Mouse (Mus musculus): Measurements from ENCODE around the gene Igfbp5.

The Igfbp5 gene

GRCm38 (mm10) chr1:72874287-72875211 is at the start of gene Igfbp5:
Igfbp5 (minus strand) TSS chr1:72874884.
- DNase-seq (ENCODE audit: low read depth, low spot score) = peak; percentile 87

- no peak for DNase-seq (ENCODE audit: low read depth, low spot score)
Observed at GRCm38 (mm10) chr1:72914815-72915214, 40.1 kb upstream of the Igfbp5 start.

GRCm38 (mm10) chr1:72913073-72913472 is 38.4 kb upstream of the Igfbp5 start:
- no peak for DNase-seq (ENCODE audit: low read depth, low spot score)

GRCm38 (mm10) chr1:72895821-72896220 is 21.1 kb upstream of the Igfbp5 start:
- DNase-seq (ENCODE audit: low read depth, low spot score) = no peak

- DNase-seq (ENCODE audit: low read depth, low spot score) = no peak
Observed at GRCm38 (mm10) chr1:72887910-72888309, 13.2 kb upstream of the Igfbp5 start.

GRCm38 (mm10) chr1:72885819-72886169 is 11.1 kb upstream of the Igfbp5 start:
- no peak for DNase-seq (ENCODE audit: low read depth, low spot score)

- DNase-seq (ENCODE audit: low read depth, low spot score) = no peak
Observed at GRCm38 (mm10) chr1:72885111-72885818, 10.6 kb upstream of the Igfbp5 start.

GRCm38 (mm10) chr1:72879319-72879634 is 4.6 kb upstream of the Igfbp5 start:
- DNase-seq (ENCODE audit: low read depth, low spot score) = no peak

GRCm38 (mm10) chr1:72878473-72879318 is 4.0 kb upstream of the Igfbp5 start:
- no peak for DNase-seq (ENCODE audit: low read depth, low spot score)

GRCm38 (mm10) chr1:72877892-72878291 is 3.2 kb upstream of the Igfbp5 start:
- no peak for DNase-seq (ENCODE audit: low read depth, low spot score)

- no peak for DNase-seq (ENCODE audit: low read depth, low spot score)
Observed at GRCm38 (mm10) chr1:72876111-72876510, 1.4 kb upstream of the Igfbp5 start.

GRCm38 (mm10) chr1:72875708-72876107 is 1.0 kb upstream of the Igfbp5 start:
- DNase-seq (ENCODE audit: low read depth, low spot score) = no peak

- no peak for DNase-seq (ENCODE audit: low read depth, low spot score)
Observed at GRCm38 (mm10) chr1:72873511-72874286, 985 bp downstream of the Igfbp5 start.

- DNase-seq (ENCODE audit: low read depth, low spot score) = no peak
Observed at GRCm38 (mm10) chr1:72873078-72873477, 1.6 kb downstream of the Igfbp5 start.

- DNase-seq (ENCODE audit: low read depth, low spot score) = peak; percentile 87
Observed at GRCm38 (mm10) chr1:72872521-72872920, 2.2 kb downstream of the Igfbp5 start.

GRCm38 (mm10) chr1:72871697-72872411 is 2.8 kb downstream of the Igfbp5 start:
- DNase-seq (ENCODE audit: low read depth, low spot score) = no peak

- no peak for DNase-seq (ENCODE audit: low read depth, low spot score)
Observed at GRCm38 (mm10) chr1:72871337-72871696, 3.4 kb downstream of the Igfbp5 start.

GRCm38 (mm10) chr1:72870615-72871336 is 3.9 kb downstream of the Igfbp5 start:
- peak; percentile 79 for DNase-seq (ENCODE audit: low read depth, low spot score)

- peak; percentile 82 for DNase-seq (ENCODE audit: low read depth, low spot score)
Observed at GRCm38 (mm10) chr1:72869681-72870614, 4.7 kb downstream of the Igfbp5 start.
